Mouse (Mus musculus) embryo, embryonic 9.5 days (tissue): ENCODE data around the gene Hes3.

Experiments
- DNase-seq: peaks from one replicate; pipeline ENCODE4 v3.0.0-alpha.2; 2017; ENCODE audit errors: extremely low spot score

Gene Hes3

DNA sequence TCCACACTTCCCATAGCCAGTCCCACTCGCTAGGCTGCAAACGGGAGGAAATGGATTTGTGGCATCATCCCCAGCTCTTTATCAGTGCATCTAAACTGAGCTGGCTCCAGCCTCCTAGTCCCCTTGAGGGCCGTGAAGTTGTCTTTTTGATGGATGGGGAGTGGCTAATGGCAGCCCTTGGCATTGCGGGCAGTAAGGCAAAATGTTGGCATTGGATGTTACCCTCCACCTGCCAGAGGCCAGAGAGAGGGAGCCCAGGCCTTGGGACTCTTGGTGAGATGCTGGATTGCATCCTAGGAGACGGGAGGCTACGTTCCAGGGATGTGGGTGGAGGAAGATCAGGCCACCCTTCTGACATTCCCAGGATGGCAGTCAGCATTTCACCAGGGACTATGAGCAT lies 14.5 kb upstream of the Hes3 start:
- no peak for DNase-seq

DNA sequence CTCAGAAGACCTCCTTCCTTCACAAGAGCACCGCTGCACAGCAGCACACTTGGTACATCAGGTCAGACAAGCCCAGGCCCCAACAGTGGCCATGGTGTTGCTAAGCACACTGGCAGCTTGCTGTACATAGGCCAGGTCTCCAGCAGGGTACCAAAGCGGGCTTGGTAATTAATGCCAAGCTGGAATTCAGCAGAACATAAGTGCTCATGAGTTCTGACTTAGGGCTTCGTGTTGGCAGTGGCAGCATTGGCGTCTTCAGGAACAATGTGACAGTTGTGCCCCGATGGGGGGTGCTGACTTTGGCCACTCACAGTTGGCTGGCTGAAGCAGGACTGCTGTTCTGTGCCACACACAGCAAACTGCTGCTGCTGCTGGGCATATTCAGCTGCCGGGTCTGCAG lies 13.2 kb upstream of the Hes3 start:
- DNase-seq: no peak

DNA sequence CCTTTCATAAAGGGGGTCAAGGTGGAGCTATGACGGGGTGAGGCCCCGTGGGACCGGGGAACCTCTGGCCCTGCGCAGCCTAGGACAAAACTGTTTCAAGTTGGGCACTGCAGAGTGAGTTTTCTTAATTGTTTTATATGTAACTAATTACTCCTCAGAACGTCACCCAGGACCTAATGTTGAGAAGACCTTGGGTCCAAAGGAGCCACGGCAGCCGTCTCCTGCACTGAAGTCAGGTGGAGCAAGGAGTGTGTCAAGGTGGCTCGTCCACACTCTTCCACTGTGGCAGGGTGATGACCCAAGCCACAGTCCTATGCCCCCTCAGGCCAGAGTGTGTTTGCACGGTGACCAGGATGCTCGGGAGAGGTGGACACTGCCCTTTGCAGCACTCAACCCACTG lies 11.7 kb upstream of the Hes3 start:
- DNase-seq: no peak

DNA sequence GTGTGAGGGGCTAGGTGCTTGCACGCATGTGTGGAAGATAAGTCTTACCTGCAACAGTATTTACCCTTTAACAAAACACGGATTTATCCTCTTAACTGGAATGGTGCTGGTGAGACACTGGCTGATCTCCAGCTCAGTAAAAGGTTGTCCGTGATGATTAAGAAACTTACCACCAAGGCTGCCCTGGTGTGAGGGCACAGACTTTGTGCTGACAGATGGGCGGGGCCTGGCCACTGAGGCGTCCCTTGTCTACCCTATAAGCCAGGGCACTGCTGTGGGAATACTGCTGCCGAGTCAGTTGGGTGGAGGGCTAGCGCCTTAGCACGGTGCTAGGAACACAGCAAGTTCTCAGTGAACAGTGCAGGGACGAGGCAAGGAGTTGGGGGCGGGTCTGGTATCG lies 10.6 kb upstream of the Hes3 start:
- no peak for DNase-seq

DNA sequence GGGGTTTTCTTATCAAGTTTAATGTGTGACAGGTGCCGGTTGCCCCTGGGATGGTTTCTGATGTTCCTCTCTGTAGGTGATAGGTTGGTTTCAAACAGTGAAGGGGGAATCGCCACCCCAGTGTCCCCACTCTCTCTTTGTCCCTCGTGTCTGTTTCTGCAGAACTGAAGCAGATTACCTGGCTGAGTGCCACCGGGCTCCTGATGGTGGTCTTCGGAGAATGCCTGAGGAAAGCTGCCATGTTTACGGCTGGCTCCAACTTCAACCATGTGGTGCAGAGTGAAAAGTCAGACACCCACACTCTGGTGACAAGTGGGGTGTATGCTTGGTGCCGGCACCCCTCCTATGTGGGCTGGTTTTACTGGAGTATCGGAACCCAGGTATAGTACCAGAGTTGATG lies 8.9 kb upstream of the Hes3 start:
- no peak for DNase-seq

DNA sequence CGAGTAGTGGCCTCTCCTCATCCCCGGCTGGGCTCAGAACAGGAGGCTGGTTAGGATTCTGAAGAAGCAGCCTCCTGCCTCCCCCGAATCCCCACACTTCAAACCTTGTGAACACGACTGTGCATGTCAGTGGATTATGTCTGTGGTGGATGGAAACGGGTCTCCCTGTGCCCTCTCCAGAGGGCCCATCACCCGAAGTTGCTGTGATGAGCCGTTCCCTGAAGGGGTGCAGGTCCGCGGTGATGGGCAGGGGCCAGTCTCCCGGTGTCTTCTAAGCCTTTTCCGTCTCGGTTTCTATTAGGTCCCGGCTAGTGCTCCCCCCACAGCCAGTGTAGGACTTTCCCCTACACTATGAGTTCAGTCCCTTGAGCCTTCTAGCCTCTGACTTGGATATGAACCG lies 7.4 kb upstream of the Hes3 start:
- DNase-seq: no peak

DNA sequence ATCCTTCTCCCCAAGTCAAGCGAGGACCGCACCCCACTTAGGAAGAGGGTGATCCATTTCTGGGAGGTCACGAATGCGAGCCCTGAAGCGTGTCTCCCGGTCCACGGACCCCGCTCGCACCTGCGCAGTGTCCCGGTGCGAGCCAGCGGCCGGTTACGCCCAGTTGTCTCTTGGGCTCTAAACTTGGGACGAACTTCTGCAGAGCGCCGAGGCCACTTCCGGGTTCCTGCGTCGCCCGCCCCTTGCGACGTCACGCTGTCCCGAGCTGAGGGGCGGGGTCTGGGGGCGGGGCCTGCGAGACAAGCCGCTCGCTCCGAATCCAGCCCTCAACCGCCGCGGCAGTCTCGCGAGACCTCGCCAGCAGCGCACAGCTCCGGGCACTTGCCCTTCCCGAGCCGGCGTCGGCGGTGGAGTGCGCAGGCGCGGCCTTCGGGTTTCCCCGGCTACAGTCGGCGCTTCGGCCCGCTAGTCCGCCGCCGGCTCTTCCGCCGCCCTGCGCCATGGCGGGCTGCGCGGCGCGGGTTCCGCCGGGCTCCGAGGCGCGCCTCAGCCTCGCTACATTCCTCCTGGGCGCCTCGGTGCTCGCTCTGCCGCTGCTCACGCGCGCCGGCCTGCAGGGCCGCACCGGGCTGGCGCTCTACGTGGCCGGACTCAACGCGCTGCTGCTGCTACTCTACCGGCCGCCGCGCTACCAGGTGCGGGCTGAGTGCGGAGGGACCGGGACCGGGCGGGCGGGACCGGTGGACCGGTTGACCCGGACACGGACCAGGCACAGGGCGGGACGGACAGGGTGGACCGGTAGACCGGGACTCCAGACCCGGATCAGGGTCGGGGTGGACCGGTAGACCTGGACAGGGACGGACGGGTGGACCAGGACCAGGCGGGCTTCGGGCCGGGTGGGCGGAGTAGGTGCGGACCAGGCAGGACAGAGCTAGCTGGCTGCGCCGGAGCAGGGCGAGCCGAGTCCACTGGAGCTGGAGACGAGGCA lies 5.7 kb upstream of the Hes3 start, which contains the start of gene Icmt:
Gene Icmt, plus strand, starts transcription at position 354 of the 988 bp plus-strand sequence.
- DNase-seq: peak; percentile 99

DNA sequence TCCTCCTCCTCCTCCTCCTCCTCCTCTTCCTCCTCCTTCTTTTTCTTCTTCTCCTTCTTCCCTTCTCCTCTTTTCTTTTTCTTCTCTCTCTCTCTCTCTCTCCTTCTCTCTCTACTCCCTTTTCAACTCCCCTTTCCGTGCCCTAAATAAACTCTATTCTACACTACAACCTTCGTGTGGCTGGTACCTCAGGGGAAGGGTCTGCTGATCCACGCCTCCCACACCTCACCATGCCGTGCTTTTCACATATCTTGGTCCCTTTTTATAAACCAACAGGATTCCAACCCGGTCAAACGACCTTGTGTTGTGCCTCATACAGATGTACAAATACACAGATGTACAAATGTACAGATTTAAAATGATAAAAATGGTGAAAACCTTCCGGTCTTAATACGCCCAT lies 4.9 kb upstream of the Hes3 start:
- no peak for DNase-seq

DNA sequence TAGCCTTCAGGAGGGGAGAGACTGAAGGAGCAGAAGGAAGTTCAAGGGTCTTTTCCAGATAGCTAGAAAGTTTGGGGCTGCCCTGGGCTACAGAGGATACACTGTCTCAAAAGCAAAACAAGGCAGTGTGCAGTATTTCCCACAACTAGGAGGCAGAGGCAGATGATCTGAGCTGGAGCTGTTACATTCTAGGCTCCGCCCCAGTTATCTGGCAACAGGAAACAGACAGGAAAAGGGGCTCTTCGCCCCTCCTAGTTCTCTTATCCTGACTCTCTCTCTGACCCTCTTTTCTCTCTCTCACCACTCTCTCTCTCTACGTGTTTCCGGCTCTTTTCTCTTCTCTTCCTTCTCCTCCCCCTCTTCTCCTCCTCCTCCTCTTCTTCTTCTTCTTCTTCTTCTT lies 4.5 kb upstream of the Hes3 start:
- no peak for DNase-seq

DNA sequence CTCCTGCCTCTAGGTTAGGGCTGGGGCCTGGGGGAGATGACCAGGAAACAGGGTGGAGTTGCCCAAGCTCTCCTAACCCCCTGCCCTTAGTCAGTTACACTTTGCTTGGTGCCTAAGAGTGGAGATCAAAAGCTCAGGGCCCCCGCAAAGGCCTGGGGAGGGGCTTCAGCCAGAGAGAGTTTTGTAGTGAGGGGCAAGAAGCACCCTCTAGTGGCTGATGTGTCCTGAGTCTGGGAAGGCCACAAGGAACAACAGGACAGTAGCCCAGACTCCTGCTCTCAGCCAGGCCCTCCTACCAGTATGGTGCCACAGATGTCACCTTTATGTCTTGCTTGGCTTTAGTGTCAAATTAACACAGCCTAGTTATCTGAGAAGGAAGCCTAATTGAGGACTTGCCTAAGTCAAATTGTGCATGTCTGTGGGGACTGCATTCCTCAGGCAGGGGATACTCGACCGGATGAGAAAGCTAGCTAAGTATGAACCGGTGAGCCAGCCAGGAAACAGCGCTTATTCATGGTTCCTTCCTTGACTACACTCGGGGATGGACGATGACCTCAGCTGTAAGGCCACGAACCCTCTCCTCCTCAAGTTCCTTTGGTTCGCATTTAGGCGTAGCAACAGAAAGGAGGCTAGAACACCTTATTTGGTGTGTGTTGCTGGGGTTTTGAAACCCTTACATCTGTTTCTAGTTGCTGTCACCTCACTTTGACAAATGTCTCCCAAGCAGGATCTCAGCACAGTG lies 2.9 kb upstream of the Hes3 start:
- no peak for DNase-seq

DNA sequence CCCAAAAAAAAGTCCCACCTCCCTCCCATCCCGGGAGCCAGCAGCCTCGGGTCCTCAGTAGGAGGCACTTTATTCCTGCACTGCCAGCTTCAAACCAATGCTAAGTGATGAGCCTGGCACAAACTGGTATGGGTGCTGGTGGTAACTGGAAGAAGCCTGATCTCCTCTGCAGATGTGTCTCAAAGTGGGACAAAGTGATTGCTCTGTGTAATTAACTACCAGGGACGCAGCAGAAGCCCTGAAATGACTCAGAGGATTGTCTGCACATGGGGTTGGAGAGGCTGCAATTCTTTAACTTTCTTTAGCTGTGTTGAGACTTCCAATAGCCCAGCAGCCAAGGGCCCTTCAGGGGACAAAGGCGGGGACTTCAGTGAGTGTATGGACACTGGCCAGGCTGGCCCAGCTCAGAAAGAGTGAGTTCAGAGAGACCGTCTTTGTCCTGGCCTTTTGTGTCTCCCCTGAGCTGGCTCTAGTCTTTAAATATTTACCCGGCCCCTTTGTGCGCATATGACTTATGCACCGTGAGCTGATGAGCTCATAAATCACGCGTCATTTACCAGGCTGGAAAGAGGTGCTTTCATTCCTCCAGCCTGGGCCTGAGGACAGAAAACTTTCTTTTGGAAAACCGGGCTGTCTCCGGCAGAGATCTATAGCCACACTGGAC lies 772 bp upstream of the Hes3 start:
- DNase-seq: no peak

DNA sequence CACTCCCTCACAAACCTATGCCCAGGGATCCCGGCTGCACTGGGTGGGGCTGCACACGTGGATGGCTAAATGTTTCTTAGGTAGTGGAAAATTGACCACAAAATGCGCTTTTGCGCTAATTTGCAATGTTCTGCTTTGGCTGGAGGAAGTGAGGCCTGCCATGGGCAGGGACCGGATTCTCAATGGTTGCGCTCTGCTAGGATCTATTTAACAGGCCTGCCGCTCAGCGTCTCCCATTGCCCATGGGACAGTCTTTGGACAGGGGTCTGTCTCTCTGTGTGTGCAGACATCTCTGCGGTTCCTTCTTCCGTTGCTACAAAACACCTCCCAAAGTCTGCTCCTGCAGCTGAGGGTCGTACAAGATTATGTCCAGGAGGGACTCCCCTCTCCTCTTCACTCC lies 471 bp downstream of the Hes3 start:
- no peak for DNase-seq

DNA sequence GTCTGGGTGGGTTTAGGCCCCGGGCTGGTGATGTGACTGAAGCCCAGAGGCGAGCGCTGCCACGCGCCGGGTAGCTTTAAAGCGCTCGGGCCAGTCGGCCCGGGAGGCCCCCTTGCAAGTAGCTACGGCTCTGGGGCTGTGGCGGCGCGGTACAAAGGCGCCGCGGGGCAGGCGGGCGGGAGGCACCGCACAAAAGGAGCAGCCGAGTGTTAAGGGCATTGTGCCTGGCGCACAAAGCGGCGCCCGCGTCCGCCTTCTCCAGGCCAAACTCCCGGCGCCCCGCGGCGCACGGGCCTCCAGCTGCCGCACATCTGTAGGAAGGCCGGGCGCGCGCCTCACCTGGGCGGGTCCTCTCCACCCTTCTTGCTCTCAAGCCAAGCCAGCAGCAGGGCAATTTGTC lies 1.1 kb downstream of the Hes3 start:
- peak; percentile 73 for DNase-seq

DNA sequence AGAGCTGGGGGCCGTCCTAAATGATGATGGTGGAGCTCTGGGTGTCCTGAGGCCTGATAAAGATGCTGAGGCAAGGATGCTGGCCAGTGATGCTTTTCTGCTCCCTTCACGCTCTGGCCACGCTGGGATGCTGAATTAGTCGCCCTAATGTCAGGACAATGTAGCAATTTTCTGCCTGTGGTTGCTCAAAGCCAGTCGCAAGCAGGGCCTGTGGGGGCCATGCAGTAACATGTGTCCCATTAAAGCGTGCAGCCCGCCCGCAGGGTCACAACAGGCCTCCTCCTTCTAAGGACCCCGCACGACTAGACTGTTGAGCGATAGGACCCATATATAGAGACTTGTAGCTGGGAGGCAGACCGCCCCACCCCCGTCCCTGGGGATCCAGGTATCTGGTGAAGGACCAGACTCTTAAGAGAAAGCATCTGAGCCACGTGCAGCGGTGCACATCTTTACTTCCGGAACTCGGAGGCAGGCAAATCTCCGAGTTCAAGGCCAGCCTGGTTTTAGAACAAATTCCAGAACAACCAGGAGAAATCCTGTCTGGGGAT lies 3.0 kb downstream of the Hes3 start:
- no peak for DNase-seq

DNA sequence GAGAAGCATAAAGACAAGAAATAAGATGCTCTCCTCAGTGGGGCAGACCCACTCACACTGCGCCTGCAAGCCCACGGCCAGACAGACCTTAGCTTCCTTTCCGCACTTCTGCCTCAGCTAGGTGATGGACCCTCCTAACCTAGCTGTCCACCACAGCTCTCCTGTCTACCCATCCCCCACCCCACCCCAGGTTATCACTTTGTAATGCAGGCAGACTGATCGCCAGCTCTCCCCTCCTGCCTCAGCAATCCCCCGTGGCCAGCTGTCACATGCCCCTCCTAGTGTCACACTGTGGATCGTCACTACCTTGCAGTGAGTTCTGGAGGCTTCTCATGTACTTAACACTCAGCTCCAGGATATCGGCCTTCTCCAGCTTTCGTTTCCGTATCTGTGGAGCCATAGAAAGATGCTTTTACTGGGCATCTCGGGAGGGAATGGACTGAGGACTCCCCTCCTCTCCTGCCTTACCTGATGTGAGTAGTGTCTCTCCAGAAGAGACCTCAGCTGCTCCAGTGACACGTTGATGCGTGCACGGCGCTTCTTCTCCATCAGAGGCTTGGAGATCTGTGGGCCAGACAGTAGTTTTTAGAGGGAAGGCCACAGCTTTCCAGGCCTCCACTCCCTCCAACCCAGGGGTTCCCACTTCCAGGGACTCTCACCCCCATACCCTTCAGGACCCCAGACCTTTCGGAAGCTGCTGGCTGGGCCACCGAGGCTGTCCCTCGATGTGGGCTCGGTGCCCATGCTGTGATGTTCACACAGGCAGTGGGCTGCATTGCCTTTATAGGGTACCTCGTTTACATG lies 3.9 kb downstream of the Hes3 start:
- no peak for DNase-seq

DNA sequence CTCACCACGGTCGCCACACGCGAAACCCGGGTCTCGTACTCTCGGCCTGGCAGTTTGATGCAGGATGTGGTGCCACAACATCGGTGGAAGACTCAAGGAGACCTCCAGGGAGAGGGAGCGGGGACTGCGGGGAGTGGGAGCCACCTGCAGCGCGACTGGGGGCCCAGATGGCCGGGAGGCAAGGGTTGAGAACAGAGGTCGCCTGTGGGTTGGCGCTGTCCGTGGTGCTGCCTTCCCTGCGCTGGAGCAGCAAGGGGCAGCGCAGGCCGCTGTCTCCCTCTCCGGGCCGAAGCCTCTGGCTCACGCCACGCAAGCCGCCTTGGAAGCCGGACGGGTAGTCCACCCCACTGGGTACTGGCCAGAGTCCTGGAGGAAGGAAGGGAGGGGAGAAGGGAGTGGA lies 4.6 kb downstream of the Hes3 start:
- DNase-seq: peak; percentile 67

DNA sequence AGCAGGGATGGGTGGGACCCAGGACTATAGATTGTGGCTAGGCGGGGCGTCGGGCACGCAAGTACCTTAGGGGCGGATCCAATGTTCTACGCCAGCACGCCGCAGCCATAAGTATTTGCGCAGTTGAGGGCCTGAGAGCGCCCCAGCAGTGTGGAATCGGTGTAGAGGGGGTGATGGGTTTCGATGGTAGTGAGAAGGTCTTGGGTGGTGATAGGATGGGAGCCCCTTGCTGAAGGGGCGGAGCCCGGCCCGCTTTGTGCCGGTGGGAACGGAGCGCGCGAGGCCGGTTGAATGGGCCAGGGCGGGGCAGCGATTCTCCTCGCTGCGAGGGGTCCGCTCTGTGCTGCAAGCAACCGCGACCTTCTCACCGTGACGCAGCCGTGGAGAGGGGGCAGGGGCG lies 5.3 kb downstream of the Hes3 start:
- DNase-seq: no peak

DNA sequence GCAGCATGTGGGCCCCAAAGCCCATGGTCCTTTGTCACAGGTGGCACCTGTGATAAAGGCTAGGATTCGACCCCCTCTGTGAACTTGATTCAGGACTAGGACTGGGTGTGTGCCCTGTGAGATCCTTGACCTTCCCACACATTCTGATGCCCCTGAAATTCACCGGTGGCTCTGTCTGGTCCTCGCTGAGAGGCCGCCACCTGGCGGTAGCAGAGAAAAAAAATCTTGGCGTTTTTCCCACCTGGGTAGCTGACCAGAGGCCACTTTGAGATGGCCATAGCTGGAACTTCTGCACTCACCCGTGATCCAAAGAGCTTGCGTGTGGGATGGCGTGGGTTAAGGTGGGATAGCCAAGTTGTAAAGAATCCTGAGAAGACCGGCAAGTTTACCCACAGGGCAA lies 6.0 kb downstream of the Hes3 start:
- DNase-seq: no peak

DNA sequence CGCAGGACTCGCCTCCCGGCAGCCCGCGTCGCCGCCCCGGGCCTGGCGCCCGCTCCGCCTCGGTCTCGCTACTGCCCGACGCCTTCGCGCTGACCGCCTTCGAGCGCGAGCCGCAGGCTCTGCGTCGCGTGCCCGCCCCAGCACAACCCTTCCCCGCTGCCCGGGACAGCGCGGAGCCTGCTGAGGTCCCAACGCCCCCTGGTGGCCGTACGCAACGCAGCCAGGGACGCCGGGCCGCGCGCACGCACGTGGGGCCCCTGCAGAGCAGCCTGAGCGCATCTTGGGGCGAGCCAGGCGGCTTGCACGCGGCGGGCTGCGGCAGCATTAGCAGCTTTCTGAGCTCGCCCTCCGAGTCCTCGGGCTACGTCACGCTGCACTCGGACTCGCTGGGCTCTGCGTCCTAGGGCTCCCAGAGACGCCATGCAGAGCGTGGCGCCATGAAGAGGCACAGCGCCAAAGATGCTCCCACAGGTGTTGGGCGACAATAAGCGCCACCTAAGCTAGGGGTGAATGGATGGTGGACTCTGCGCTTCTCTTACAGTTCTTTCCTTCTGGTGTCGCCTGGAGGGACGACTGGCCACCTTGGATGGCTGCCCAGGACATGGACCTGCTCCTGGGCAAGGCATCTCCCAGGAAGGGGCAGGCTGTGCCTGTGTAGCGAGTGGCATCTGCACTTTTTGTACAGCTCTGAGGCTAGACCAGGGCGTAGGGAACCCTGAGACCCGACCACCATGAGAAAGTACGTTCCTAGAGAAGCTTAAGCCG lies 8.1 kb downstream of the Hes3 start:
- peak; percentile 88 for DNase-seq

DNA sequence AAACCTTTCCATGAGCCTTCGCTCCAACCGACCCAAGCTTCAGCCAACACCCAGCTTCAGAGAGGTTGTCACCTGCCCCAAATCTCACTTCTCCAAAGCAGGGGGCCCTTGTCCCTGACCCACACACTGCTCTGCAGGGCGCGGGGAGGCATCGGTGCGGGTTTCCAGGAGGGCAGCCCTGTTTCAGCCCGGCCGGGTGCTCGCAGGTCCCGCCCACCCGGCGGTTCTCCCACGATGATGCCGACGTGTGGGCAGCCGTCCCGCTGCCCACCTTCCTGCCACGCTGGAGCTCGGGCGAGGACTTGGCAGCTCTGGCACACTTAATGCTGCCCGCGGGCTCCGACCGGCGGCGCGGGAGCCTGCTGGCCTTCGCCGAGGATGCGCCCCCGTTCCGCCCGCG lies 8.7 kb downstream of the Hes3 start:
- no peak for DNase-seq

DNA sequence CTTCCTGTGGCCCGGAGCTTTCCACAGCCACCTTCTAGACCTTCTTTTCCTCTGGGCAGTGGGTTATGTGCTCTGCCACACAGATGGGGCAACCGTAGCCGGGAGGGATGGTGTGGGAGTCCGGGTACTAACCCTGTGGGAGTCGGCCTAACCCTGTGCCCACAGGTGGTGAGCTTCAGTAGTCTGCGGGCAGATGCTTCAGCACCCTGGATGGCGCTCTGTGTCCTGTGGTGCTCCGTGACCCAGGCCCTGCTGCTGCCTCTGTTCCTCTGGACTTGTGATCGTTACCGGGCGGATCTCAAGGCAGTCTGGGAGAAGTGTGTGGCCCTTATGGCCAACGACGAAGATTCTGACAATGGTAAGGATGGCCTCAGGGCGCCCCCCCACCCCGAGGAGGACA lies 9.9 kb downstream of the Hes3 start:
- no peak for DNase-seq
